Mouse (Mus musculus): Measurements from ENCODE around the gene Il4i1.

DNA sequence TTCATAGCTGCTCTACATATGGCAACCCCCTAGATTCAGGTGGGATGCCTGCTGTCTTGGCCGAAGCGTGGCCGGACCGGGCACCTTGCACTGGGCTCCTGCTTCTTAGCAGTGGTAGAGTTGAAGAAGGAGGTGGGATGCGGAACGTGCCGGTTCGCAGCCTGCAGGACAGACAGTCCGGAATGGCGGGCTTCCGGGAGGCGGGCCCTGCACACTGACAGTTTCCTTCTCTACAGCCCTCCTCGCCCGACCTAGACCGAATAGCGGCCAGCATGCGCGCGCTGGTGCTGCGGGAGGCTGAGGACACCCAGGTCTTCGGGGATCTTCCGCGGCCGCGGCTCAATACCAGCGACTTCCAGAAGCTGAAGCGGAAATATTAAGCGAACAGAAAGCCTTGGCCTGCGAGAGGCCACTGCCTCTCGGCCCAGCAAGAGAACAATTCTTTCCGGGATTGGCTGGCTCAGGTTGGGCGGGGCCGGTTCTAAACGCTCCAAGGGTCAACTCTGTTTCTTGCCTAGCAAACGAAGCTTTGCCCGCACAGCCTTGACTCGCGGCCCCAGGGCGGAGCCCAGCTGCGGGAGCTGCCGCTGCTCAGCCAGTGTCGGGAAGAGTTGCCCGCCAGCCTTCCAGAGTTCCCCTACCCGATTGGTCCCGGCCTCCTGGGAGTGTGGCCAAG, 38.3 kb downstream of the Il4i1 start:
- TF ChIP-seq CTCF (IDR thresholded peaks at IDR 0.05; ENCODE audit: low read depth, low read length) (no peak), POLR2A (IDR thresholded peaks at IDR 0.05; ENCODE audit: insufficient read depth, low read length) (no peak)

Measured in ES-Bruce4 (cell line).